Mouse (Mus musculus) heart, adult 2 months (tissue): ENCODE data around the gene Vmn1r72. TPM values are rescaled to one million over a fixed set of nuclear protein-coding genes. Genes with fewer than 3 reads are reported as not detected.
"Not testable (repeated sequence)": the region's sequence is repeated elsewhere in the genome, so short reads cannot be mapped to it uniquely, and the experiment has no call there.

Experiments used
- DNase-seq, 2 experiments: peaks; one replicate each; pipeline ENCODE4 v3.0.0; 2021
- H3K27ac ChIP-seq: fragments of 200-600 bp; 2 replicates; pipeline ENCODE4 v1.8.1; 2022
- H3K27me3 ChIP-seq: fragments of 200-500 bp; 2 replicates; pipeline ENCODE4 v1.6.1; 2012; ENCODE audit warnings: mild to moderate bottlenecking, low read length, inconsistent platforms, mixed read lengths; ENCODE audit not compliant: control insufficient read depth, insufficient read depth
- H3K36me3 ChIP-seq: fragments of 200-500 bp; 2 replicates; pipeline ENCODE4 v1.6.1; 2012; ENCODE audit warnings: low read length, inconsistent platforms; ENCODE audit not compliant: control insufficient read depth, insufficient read depth
- H3K4me1 ChIP-seq: fragments of 200-500 bp; 2 replicates; pipeline ENCODE4 v1.6.1; 2011; ENCODE audit warnings: low read length; ENCODE audit not compliant: control insufficient read depth, insufficient read depth
- H3K4me3 ChIP-seq: fragments of 200-600 bp; 2 replicates; pipeline ENCODE4 v1.8.1; 2022
- H3K79me2 ChIP-seq: fragments of 200-500 bp; replicated peaks from 2 replicates; pipeline ENCODE4 v1.6.1; 2012; ENCODE audit warnings: mild to moderate bottlenecking, inconsistent platforms, low read length, moderate library complexity, mixed read lengths; ENCODE audit not compliant: control insufficient read depth, insufficient read depth
- H3K9ac ChIP-seq: fragments of 200-500 bp; 2 replicates; pipeline ENCODE4 v1.6.1; 2012; ENCODE audit warnings: low read depth, mild to moderate bottlenecking, control low read depth, inconsistent platforms, low read length, mixed read lengths
- WGBS: fragments of 180-500 bp; shearing (Covaris S2); methylation state at CpG from one replicate; pipeline ENCODE4 v1.1.7; 2018; 5-methylcytosine and 5-hydroxymethylcytosine counted together
- intact Hi-C: fragments of 180-260 bp; cut with DNase I; formaldehyde crosslinking; loops from one replicate; pipeline ENCODE4 v1.15.1; 2025
- long read RNA-seq: library from polyadenylated mRNA; stranded (forward); transcript quantifications from one replicate; pipeline ENCODE4 v2.0.0, GENCODE M21; 2021
- polyA plus RNA-seq: library from polyadenylated mRNA; depleted of rRNA; stranded (reverse); fragments of >200 nt; gene quantifications from 2 replicates; pipeline ENCODE4 v1.2.3, GENCODE M21; 2012; rRNA removed
- total RNA-seq, 2 experiments: library from RNA; stranded (reverse); gene quantifications; 2 replicates each; pipeline ENCODE4 v1.2.3; 2021

Vmn1r72 gene
- total RNA-seq (not detected), polyA plus RNA-seq (not detected in 2 replicates)
- long read RNA-seq: 0 reads

GRCm38 (mm10) chr7:11680047-11680446, at the start of gene Vmn1r72:
Vmn1r72 (minus strand) TSS chr7:11680147.
- H3K79me2 ChIP-seq, intact Hi-C loops, DNase-seq, H3K4me3 ChIP-seq, H3K27me3 ChIP-seq, H3K36me3 ChIP-seq, H3K4me1 ChIP-seq, H3K27ac ChIP-seq, H3K9ac ChIP-seq: not testable (repeated sequence)

GRCm38 (mm10) chr7:11617082-11617481, 62.9 kb downstream of the Vmn1r72 start:
- 8% methylated on average over 8 of the region's 8 CpGs for WGBS
- not testable (repeated sequence) for DNase-seq

More at GRCm38 (mm10) chr7:11617082-11617481, 62.9 kb downstream of the Vmn1r72 start:
- H3K4me3 ChIP-seq, H3K79me2 ChIP-seq, H3K4me1 ChIP-seq, H3K27me3 ChIP-seq, intact Hi-C loops, H3K27ac ChIP-seq, H3K9ac ChIP-seq, H3K36me3 ChIP-seq: not testable (repeated sequence)

Other genes starting within 250 kb of the Vmn1r72 start
- not detected for gene Zscan4-ps2, start 165.8 kb downstream of the Vmn1r72 start, total RNA-seq
- gene Zscan4-ps2, start 165.8 kb downstream of the Vmn1r72 start, polyA plus RNA-seq: not detected in 2 replicates
- gene Zscan4-ps3, start 70.8 kb downstream of the Vmn1r72 start, total RNA-seq: not detected
- gene Zscan4-ps3, start 70.8 kb downstream of the Vmn1r72 start, polyA plus RNA-seq: not detected in 2 replicates
- not detected for gene Vmn1r73, start 50.1 kb upstream of the Vmn1r72 start, total RNA-seq
- gene Vmn1r73, start 50.1 kb upstream of the Vmn1r72 start, polyA plus RNA-seq: not detected in 2 replicates
- not detected for gene Vmn1r74, start 153.8 kb upstream of the Vmn1r72 start, total RNA-seq
- not detected in 2 replicates for gene Vmn1r74, start 153.8 kb upstream of the Vmn1r72 start, polyA plus RNA-seq
- not detected for gene Vmn1r75, start 194.5 kb upstream of the Vmn1r72 start, total RNA-seq
- gene Vmn1r75, start 194.5 kb upstream of the Vmn1r72 start, polyA plus RNA-seq: not detected in 2 replicates